Mouse (Mus musculus): ENCODE measurements around the gene Edem1.
A peak's percentile ranks its signal among the peaks of the same experiment; 100 is the strongest.
"Not testable (repeated sequence)": the region's sequence is repeated elsewhere in the genome, so short reads cannot be mapped to it uniquely, and the experiment has no call there.

Gene Edem1

GRCm38 (mm10) chr6:108829386-108830370, 1.2 kb downstream of the Edem1 start:
- DNase-seq (ENCODE audit: low read depth, low spot score), result peak; percentile 33

GRCm38 (mm10) chr6:108832170-108832569, 3.7 kb downstream of the Edem1 start:
- DNase-seq (ENCODE audit: low read depth, low spot score), result no peak

- no peak for DNase-seq (ENCODE audit: low read depth, low spot score)
Measured at GRCm38 (mm10) chr6:108832989-108833388, 4.5 kb downstream of the Edem1 start.

GRCm38 (mm10) chr6:108833963-108834697, 5.7 kb downstream of the Edem1 start:
- DNase-seq (ENCODE audit: low read depth, low spot score), result no peak

- DNase-seq (ENCODE audit: low read depth, low spot score), result peak; percentile 29
Measured at GRCm38 (mm10) chr6:108835765-108836691, 7.6 kb downstream of the Edem1 start.

GRCm38 (mm10) chr6:108837081-108837480, 8.6 kb downstream of the Edem1 start:
- no peak for DNase-seq (ENCODE audit: low read depth, low spot score)

- no peak for DNase-seq (ENCODE audit: low read depth, low spot score)
Measured at GRCm38 (mm10) chr6:108837958-108838357, 9.5 kb downstream of the Edem1 start.

GRCm38 (mm10) chr6:108839432-108839831, 11.0 kb downstream of the Edem1 start:
- DNase-seq (ENCODE audit: low read depth, low spot score), result no peak

- DNase-seq (ENCODE audit: low read depth, low spot score), result no peak
Measured at GRCm38 (mm10) chr6:108840861-108841640, 12.6 kb downstream of the Edem1 start.

GRCm38 (mm10) chr6:108843664-108844063, 15.2 kb downstream of the Edem1 start:
- DNase-seq (ENCODE audit: low read depth, low spot score), result no peak

GRCm38 (mm10) chr6:108844093-108844492, 15.7 kb downstream of the Edem1 start:
- DNase-seq (ENCODE audit: low read depth, low spot score), result no peak

GRCm38 (mm10) chr6:108844771-108845170, 16.3 kb downstream of the Edem1 start:
- no peak for DNase-seq (ENCODE audit: low read depth, low spot score)

- no peak for DNase-seq (ENCODE audit: low read depth, low spot score)
Measured at GRCm38 (mm10) chr6:108852088-108852670, 23.7 kb downstream of the Edem1 start.

- DNase-seq (ENCODE audit: low read depth, low spot score), result no peak
Measured at GRCm38 (mm10) chr6:108852986-108853385, 24.5 kb downstream of the Edem1 start.

- no peak for DNase-seq (ENCODE audit: low read depth, low spot score)
Measured at GRCm38 (mm10) chr6:108858583-108858982, 30.1 kb downstream of the Edem1 start.

GRCm38 (mm10) chr6:108861226-108861625, 32.8 kb downstream of the Edem1 start:
- DNase-seq (ENCODE audit: low read depth, low spot score), result no peak

GRCm38 (mm10) chr6:108862548-108862947, 34.1 kb downstream of the Edem1 start:
- peak; percentile 10 for DNase-seq (ENCODE audit: low read depth, low spot score)

GRCm38 (mm10) chr6:108866317-108866716, 37.9 kb downstream of the Edem1 start:
- DNase-seq (ENCODE audit: low read depth, low spot score), result no peak

- not testable (repeated sequence) for DNase-seq (ENCODE audit: low read depth, low spot score)
Measured at GRCm38 (mm10) chr6:108869031-108869430, 40.6 kb downstream of the Edem1 start.

GRCm38 (mm10) chr6:108870421-108870820, 42.0 kb downstream of the Edem1 start:
- DNase-seq (ENCODE audit: low read depth, low spot score), result no peak
